Mouse (Mus musculus) small intestine, adult 2 months (tissue): ENCODE data around the gene Sgsm2. TPM values are rescaled to one million over a fixed set of nuclear protein-coding genes. Genes with fewer than 3 reads are reported as not detected.

ENCODE experiments used
- H3K27ac ChIP-seq: fragments of 200-500 bp; 2 replicates; pipeline ENCODE4 v1.5.1; 2012; ENCODE audit warnings: low read depth, low read length, control low read depth, inconsistent platforms; ENCODE audit not compliant: insufficient read depth
- H3K27me3 ChIP-seq: fragments of 200-500 bp; 2 replicates; pipeline ENCODE4 v1.6.1; 2012; ENCODE audit warnings: mild to moderate bottlenecking, moderate library complexity, low read length, inconsistent platforms; ENCODE audit not compliant: control insufficient read depth, insufficient read depth
- H3K36me3 ChIP-seq: fragments of 200-500 bp; 2 replicates; pipeline ENCODE4 v1.6.1; 2012; ENCODE audit warnings: mild to moderate bottlenecking, low read length, control low read depth, inconsistent platforms; ENCODE audit not compliant: control insufficient read depth, insufficient read depth
- H3K4me1 ChIP-seq: fragments of 200-500 bp; 2 replicates; pipeline ENCODE4 v1.6.1; 2012; ENCODE audit warnings: low read length, inconsistent platforms, mixed read lengths; ENCODE audit not compliant: control insufficient read depth, insufficient read depth, insufficient read length
- H3K4me3 ChIP-seq: fragments of 200-500 bp; 2 replicates; pipeline ENCODE4 v1.5.1; 2012; ENCODE audit warnings: low read depth, mild to moderate bottlenecking, control low read depth, inconsistent platforms, low read length, moderate library complexity
- CTCF ChIP-seq: fragments of 200-500 bp; IDR thresholded peaks from 2 replicates; pipeline ENCODE4 v1.5.1; 2012; ENCODE audit warnings: low read depth, mild to moderate bottlenecking, control low read depth, inconsistent platforms, low read length, moderate library complexity, mixed read lengths; ENCODE audit not compliant: insufficient replicate concordance, insufficient read length; ENCODE audit errors: extremely low read depth
- POLR2A ChIP-seq: fragments of 200-500 bp; IDR thresholded peaks from 2 replicates; pipeline ENCODE4 v1.6.1; 2012; ENCODE audit warnings: low read depth, mild to moderate bottlenecking, control low read depth, inconsistent platforms, low read length, moderate library complexity
- WGBS: fragments of 180-500 bp; shearing (Covaris S2); methylation state at CpG from one replicate; pipeline ENCODE4 v1.1.7; 2018; 5-methylcytosine and 5-hydroxymethylcytosine counted together
- polyA plus RNA-seq: library from polyadenylated mRNA; depleted of rRNA; stranded (reverse); fragments of >200 nt; gene quantifications from 2 replicates; pipeline ENCODE4 v1.2.3, GENCODE M21; 2012; rRNA removed

The Sgsm2 gene
- 6.8 and 9.7 TPM in 2 replicates for polyA plus RNA-seq

- WGBS: 1% methylated on average over 73 of the region's 74 CpGs
- Histone ChIP-seq H3K4me3 (peak within 1 kb of the TSS; percentile 99), H3K36me3 (peaks cover 17% of the 10 kb centered on the region), H3K4me1 (peaks cover 5% of the 10 kb centered on the region; the same call in 1 of the 2 replicates), H3K27me3 (no peaks in the 10 kb centered on the region), H3K27ac (peak within 1 kb of the TSS; percentile 84)
- TF ChIP-seq CTCF: no peak
- TF ChIP-seq POLR2A: 0 out of 2 replicates have a peak, but pooled peaks have one; percentile 22
These were observed at the start of gene Sgsm2 for GRCm38 (mm10) chr11:74896901-74897677. TSS of gene Sgsm2 (minus strand) at chr11:74897060.

DNA sequence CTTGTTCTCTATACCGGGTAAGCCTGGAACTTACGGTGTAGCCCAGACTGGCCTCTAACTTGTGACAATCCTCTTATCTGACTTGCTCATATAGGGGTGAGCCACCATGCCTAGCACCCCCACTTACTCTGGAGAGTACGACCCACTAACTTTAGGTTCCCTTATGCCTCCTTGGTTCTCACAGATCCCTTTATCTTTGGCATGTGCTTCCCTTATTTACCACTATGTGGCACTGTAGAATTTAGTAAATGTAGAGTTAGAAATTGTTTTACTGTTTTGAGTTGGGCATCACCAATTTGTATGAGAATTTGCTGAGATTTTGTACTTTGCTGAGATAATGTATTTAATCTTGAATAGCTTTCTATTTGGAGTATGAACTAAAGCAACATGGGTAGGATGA lies 49.5 kb upstream of the Sgsm2 start:
- H3K4me1 ChIP-seq: no peaks in the 10 kb centered on the region
- TF ChIP-seq POLR2A: no peak
- 83% methylated on average over 3 of the region's 3 CpGs for WGBS
- no peak overlapping the region for H3K4me3 ChIP-seq
- H3K27me3 ChIP-seq: no peaks in the 10 kb centered on the region
- H3K27ac ChIP-seq: no peak overlapping the region
- H3K36me3 ChIP-seq: peaks cover 25% of the 10 kb centered on the region

- WGBS: 93% methylated on average over 7 of the region's 7 CpGs
- peaks cover 16% of the 10 kb centered on the region for H3K36me3 ChIP-seq
- no peak for TF ChIP-seq POLR2A
- TF ChIP-seq CTCF: no peak
- H3K4me1 ChIP-seq: no peaks in the 10 kb centered on the region
- no peak overlapping the region for H3K27ac ChIP-seq
- H3K4me3 ChIP-seq: no peak overlapping the region
- H3K27me3 ChIP-seq: no peaks in the 10 kb centered on the region
These were observed 33.5 kb upstream of the Sgsm2 start for GRCm38 (mm10) chr11:74930391-74930790.

DNA sequence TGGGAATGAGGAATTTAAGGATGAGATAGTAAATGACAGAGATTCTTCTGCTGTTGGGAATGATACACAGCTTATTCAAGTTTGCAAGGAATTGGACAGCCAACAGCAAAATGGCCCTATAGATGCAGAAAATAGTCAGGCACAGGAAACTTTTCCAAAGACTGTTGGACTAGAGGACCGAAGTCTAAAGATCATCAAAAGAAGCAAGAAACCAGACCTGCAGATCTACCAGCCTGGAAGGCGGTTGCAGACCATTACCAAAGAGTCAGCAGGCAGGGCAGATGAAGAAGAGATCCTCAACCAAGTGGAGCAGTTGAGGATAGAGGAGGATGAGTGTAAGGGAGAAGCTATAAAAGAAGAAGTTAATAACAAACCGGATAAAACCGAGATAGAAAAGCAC lies 32.3 kb upstream of the Sgsm2 start:
- H3K36me3 ChIP-seq: peaks cover 10% of the 10 kb centered on the region
- no peak for TF ChIP-seq POLR2A
- no peak for TF ChIP-seq CTCF
- no peaks in the 10 kb centered on the region for H3K4me1 ChIP-seq
- no peak overlapping the region for H3K27ac ChIP-seq
- H3K27me3 ChIP-seq: no peaks in the 10 kb centered on the region
- no peak overlapping the region for H3K4me3 ChIP-seq
- 54% methylated on average over 4 of the region's 4 CpGs for WGBS

- TF ChIP-seq POLR2A: no peak
- no peak for TF ChIP-seq CTCF
- H3K27ac ChIP-seq: no peak overlapping the region
- H3K27me3 ChIP-seq: no peaks in the 10 kb centered on the region
- WGBS: 76% methylated on average over 2 of the region's 2 CpGs
- no peak overlapping the region for H3K4me3 ChIP-seq
- H3K4me1 ChIP-seq: 0 out of 2 replicates have a peak, but pooled peaks cover 1% of the 10 kb centered on the region
- H3K36me3 ChIP-seq: peaks cover 4% of the 10 kb centered on the region
These were observed 30.4 kb upstream of the Sgsm2 start for GRCm38 (mm10) chr11:74927236-74927725.

GRCm38 (mm10) chr11:74926388-74927005 lies 29.6 kb upstream of the Sgsm2 start:
- WGBS: under 1% methylated on average over 11 of the region's 11 CpGs
- no peak; the same call in 1 of the 2 replicates for TF ChIP-seq POLR2A
- no peak for TF ChIP-seq CTCF
- peak overlapping the region; percentile 97 for H3K27ac ChIP-seq
- H3K4me3 ChIP-seq: peak overlapping the region; percentile 70
- peaks cover 2% of the 10 kb centered on the region for H3K36me3 ChIP-seq
- H3K4me1 ChIP-seq: 0 out of 2 replicates have a peak, but pooled peaks cover 1% of the 10 kb centered on the region
- no peaks in the 10 kb centered on the region for H3K27me3 ChIP-seq
